Mouse (Mus musculus) heart, adult 2 months (tissue): ENCODE results near the gene Clgn. TPM values are rescaled to one million over a fixed set of nuclear protein-coding genes. Genes with fewer than 3 reads are reported as not detected.

Experiments
- DNase-seq, 2 experiments: peaks; one replicate each; pipeline ENCODE4 v3.0.0; 2021
- H3K27ac ChIP-seq: fragments of 200-600 bp; 2 replicates; pipeline ENCODE4 v1.8.1; 2022
- H3K27me3 ChIP-seq: fragments of 200-500 bp; 2 replicates; pipeline ENCODE4 v1.6.1; 2012; ENCODE audit warnings: mild to moderate bottlenecking, low read length, inconsistent platforms, mixed read lengths; ENCODE audit not compliant: control insufficient read depth, insufficient read depth
- H3K36me3 ChIP-seq: fragments of 200-500 bp; 2 replicates; pipeline ENCODE4 v1.6.1; 2012; ENCODE audit warnings: low read length, inconsistent platforms; ENCODE audit not compliant: control insufficient read depth, insufficient read depth
- H3K4me1 ChIP-seq: fragments of 200-500 bp; 2 replicates; pipeline ENCODE4 v1.6.1; 2011; ENCODE audit warnings: low read length; ENCODE audit not compliant: control insufficient read depth, insufficient read depth
- H3K4me3 ChIP-seq: fragments of 200-600 bp; 2 replicates; pipeline ENCODE4 v1.8.1; 2022
- H3K79me2 ChIP-seq: fragments of 200-500 bp; replicated peaks from 2 replicates; pipeline ENCODE4 v1.6.1; 2012; ENCODE audit warnings: mild to moderate bottlenecking, inconsistent platforms, low read length, moderate library complexity, mixed read lengths; ENCODE audit not compliant: control insufficient read depth, insufficient read depth
- H3K9ac ChIP-seq: fragments of 200-500 bp; 2 replicates; pipeline ENCODE4 v1.6.1; 2012; ENCODE audit warnings: low read depth, mild to moderate bottlenecking, control low read depth, inconsistent platforms, low read length, mixed read lengths
- CTCF ChIP-seq: fragments of 200-600 bp; IDR thresholded peaks from 2 replicates; pipeline ENCODE4 v1.8.1; 2022; ENCODE audit warnings: antibody characterized with exemption, mild to moderate bottlenecking, moderate library complexity
- EP300 ChIP-seq: fragments of 200-500 bp; IDR thresholded peaks from 2 replicates; pipeline ENCODE4 v1.6.1; 2011; ENCODE audit warnings: low read depth, low read length, control low read depth; ENCODE audit not compliant: insufficient read depth
- POLR2A ChIP-seq: fragments of 200-500 bp; IDR thresholded peaks from 2 replicates; pipeline ENCODE4 v1.6.1; 2011; ENCODE audit warnings: mild to moderate bottlenecking, low read depth, low read length, control low read depth; ENCODE audit not compliant: insufficient read depth
- WGBS: fragments of 180-500 bp; shearing (Covaris S2); methylation state at CpG from one replicate; pipeline ENCODE4 v1.1.7; 2018; 5-methylcytosine and 5-hydroxymethylcytosine counted together
- intact Hi-C: fragments of 180-260 bp; cut with DNase I; formaldehyde crosslinking; loops from one replicate; pipeline ENCODE4 v1.15.1; 2025
- polyA plus RNA-seq: library from polyadenylated mRNA; depleted of rRNA; stranded (reverse); fragments of >200 nt; gene quantifications from 2 replicates; pipeline ENCODE4 v1.2.3, GENCODE M21; 2012
- total RNA-seq, 2 experiments: library from RNA; stranded (reverse); gene quantifications; 2 replicates each; pipeline ENCODE4 v1.2.3; 2021

Gene Clgn
- total and polyA plus RNA-seq, 3 experiments = 0.08 TPM; not detected in 2

DNA sequence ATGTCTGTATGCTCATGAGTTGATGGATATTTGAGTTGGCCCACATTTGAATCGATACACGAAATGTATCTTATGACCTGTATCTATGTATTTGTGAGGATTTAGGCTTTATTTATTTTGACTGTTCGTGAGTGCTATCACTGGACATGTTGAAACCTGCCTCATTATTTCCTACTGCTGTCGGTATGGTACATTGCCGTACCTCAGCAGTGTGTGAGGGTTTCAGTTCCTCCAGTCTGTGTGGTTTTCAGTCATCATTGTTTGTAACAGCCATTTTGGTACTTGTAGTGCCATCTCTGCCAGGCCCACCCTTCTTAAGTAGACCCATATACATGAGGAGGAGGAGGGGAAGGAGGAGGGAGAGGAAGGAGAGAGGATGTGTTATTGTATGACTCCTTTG, 4.7 kb downstream of the Clgn start:
- TF ChIP-seq CTCF (no peak), EP300 (no peak), POLR2A (no peak)
- no peaks in the 10 kb centered on the region for H3K36me3 ChIP-seq
- peaks cover 7% of the 10 kb centered on the region for H3K27me3 ChIP-seq
- no peak overlapping the region for H3K9ac ChIP-seq
- H3K27ac ChIP-seq = no peak overlapping the region
- 82% methylated on average over 5 of the region's 5 CpGs for WGBS
- H3K4me3 ChIP-seq = no peak overlapping the region
- intact Hi-C loops = no loop called here
- no peaks in the 10 kb centered on the region for H3K4me1 ChIP-seq
- DNase-seq = no peak
- H3K79me2 ChIP-seq = no peaks in the 10 kb centered on the region

DNA sequence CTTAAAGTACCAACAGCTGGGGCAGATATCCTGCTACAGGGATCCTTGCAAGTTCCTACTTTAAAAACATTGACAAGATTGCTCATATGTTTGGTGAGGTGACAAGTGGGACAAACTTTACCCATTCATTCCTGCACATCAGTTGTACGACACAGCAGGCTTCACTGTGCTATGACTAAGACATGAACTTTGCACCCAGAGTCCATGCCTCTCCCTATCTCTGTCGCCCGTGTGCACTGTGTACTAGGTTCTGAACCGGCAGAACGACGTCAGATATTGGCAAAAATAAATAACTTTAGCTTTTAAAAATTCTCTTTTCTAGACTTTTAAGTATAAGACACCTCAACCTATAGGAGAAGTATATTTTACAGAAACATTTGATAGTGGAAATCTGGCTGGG, 7.0 kb downstream of the Clgn start:
- Histone ChIP-seq H3K27ac (no peak overlapping the region), H3K36me3 (no peaks in the 10 kb centered on the region), H3K4me3 (no peak overlapping the region), H3K79me2 (no peaks in the 10 kb centered on the region), H3K27me3 (no peaks in the 10 kb centered on the region; the same call in 1 of the 2 replicates), H3K4me1 (no peaks in the 10 kb centered on the region), H3K9ac (no peak overlapping the region)
- no peak for DNase-seq
- TF ChIP-seq CTCF (no peak), EP300 (no peak), POLR2A (no peak)
- WGBS = 77% methylated on average over 6 of the region's 6 CpGs
- intact Hi-C loops = no loop called here

- DNase-seq = no peak
- intact Hi-C loops = no loop called here
- Histone ChIP-seq H3K4me3 (no peak overlapping the region), H3K27ac (no peak overlapping the region), H3K9ac (no peak overlapping the region), H3K27me3 (no peaks in the 10 kb centered on the region; the same call in 1 of the 2 replicates), H3K36me3 (no peaks in the 10 kb centered on the region), H3K4me1 (no peaks in the 10 kb centered on the region), H3K79me2 (no peaks in the 10 kb centered on the region)
- TF ChIP-seq EP300 (no peak), POLR2A (no peak), CTCF (no peak)
- 59% methylated on average over 4 of the region's 4 CpGs for WGBS
Observed at GRCm38 (mm10) chr8:83397726-83398125, 8.1 kb downstream of the Clgn start.

GRCm38 (mm10) chr8:83405548-83405947, 15.9 kb downstream of the Clgn start:
- no peak overlapping the region for H3K27ac ChIP-seq
- H3K36me3 ChIP-seq = no peaks in the 10 kb centered on the region
- H3K79me2 ChIP-seq = no peaks in the 10 kb centered on the region
- no peak overlapping the region for H3K4me3 ChIP-seq
- no peak overlapping the region for H3K9ac ChIP-seq
- no peaks in the 10 kb centered on the region for H3K4me1 ChIP-seq
- 48% methylated on average over 10 of the region's 10 CpGs for WGBS
- H3K27me3 ChIP-seq = no peaks in the 10 kb centered on the region
- no peak for DNase-seq
- TF ChIP-seq CTCF (no peak), EP300 (no peak), POLR2A (no peak)
- intact Hi-C loops = no loop called here

DNA sequence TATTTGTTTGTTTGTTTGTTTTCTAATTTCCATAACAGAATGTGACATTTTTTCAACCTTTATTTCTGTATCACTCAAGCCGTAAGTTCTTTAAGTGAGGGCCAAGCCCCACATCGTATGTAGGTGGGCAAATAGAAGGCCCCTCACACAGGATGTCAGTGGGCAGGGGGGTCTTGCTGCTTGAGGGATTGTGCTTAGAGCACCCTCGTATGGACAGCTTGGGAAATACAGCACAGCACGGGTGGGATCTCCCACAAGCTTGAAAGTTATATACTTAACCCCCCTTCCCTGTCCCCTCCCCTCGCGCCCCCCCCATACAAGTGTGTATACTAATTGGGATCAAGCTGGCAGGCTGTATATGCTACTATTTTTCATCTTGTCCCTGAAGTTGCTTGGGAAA, 17.2 kb downstream of the Clgn start:
- TF ChIP-seq POLR2A (no peak), CTCF (peak; percentile 53), EP300 (no peak)
- 44% methylated on average over 6 of the region's 6 CpGs for WGBS
- Histone ChIP-seq H3K79me2 (no peaks in the 10 kb centered on the region), H3K9ac (no peak overlapping the region), H3K36me3 (no peaks in the 10 kb centered on the region), H3K27ac (no peak overlapping the region), H3K4me3 (no peak overlapping the region), H3K27me3 (no peaks in the 10 kb centered on the region), H3K4me1 (no peaks in the 10 kb centered on the region)
- intact Hi-C loops = loop anchor here (2.0 kb wide), 1 partner anchor 306 kb away; no protein-coding TSS in a partner anchor
- no peak for DNase-seq

DNA sequence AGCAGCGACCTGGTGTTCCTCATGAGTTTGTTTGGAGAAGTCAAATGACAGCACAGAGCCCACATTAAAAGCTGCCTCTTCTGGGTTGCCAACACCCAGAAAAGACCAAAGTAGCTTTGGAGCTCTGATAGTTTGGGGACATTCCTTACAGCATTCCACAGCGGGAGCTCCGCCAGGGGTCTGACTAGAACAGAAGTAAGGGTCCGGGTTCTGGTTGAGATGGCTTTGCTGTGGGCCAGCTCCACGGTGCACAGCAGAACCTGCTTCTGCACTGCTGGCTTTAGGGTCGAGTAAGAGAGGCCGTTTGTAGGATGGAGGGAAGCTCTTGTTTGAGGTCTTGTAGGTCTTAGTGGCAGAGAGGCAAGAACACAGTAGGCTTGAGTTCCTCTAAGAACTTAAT, 18.8 kb downstream of the Clgn start:
- TF ChIP-seq POLR2A (no peak), EP300 (no peak), CTCF (no peak)
- H3K27me3 ChIP-seq = no peaks in the 10 kb centered on the region
- H3K27ac ChIP-seq = no peak overlapping the region
- no peak for DNase-seq
- no peaks in the 10 kb centered on the region for H3K36me3 ChIP-seq
- no peak overlapping the region for H3K9ac ChIP-seq
- 61% methylated on average over 7 of the region's 7 CpGs for WGBS
- no peaks in the 10 kb centered on the region for H3K79me2 ChIP-seq
- H3K4me3 ChIP-seq = no peak overlapping the region
- no peaks in the 10 kb centered on the region for H3K4me1 ChIP-seq
- intact Hi-C loops = no loop called here
